Mouse (Mus musculus): ENCODE measurements at regions not wholly inside any gene's neighbourhood (a gene's known extent, or its start where the extent isn't known, plus 50 kb on each side); places are given as distances from the start of the nearest gene placed in this dataset.

DNA sequence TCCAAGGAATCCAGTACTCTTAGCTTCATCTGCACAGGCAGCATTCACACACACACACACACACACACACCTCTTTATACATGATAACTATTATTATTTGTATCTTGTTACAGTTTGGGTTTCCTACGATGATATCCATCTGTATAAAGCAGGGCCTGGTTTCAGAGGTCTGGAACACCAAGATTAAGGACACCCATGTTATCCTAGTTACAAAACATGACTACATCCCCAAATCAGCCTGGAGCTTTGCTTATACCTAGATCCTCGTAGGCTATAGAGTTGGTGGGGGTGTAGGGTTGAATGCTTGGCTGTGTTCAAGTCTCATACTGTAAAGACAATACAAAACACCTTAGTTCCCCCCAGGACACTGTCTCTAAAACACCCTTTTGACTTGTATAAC, 56.0 kb upstream of the Tpm1 start:
- TF ChIP-seq MYOG (IDR thresholded peaks at IDR 0.05; ENCODE audit: control insufficient read depth in 1 of 3, insufficient read depth in 1 of 3, insufficient read length in 2 of 3, low read depth in 2 of 3) (no peak), USF1 (IDR thresholded peaks at IDR 0.05; ENCODE audit: low read depth) (no peak)
- Histone ChIP-seq H3K27me3 (ENCODE audit: control insufficient read depth, insufficient read depth, insufficient read length) (no peaks in the 10 kb centered on the region), H3K4me2 (ENCODE audit: low read depth) (peak overlapping the region; percentile 70), H3ac (ENCODE audit: control insufficient read depth, insufficient read length) (no peak overlapping the region), H3K4me3 (no peak overlapping the region), H3K36me3 (ENCODE audit: control insufficient read depth, insufficient read depth) (no peaks in the 10 kb centered on the region), H3K79me2 (ENCODE audit: control insufficient read depth, insufficient read depth) (no peaks in the 10 kb centered on the region)

- no peak overlapping the region for H3K4me3 ChIP-seq
- no peak overlapping the region for H3ac ChIP-seq (ENCODE audit: control insufficient read depth, insufficient read length)
- no peaks in the 10 kb centered on the region for H3K36me3 ChIP-seq (ENCODE audit: control insufficient read depth, insufficient read depth)
- TF ChIP-seq CEBPB (IDR thresholded peaks at IDR 0.05; ENCODE audit: insufficient read depth, poor library complexity, severe bottlenecking) (no peak), TCF12 (IDR thresholded peaks at IDR 0.05; ENCODE audit: insufficient read depth, poor library complexity, severe bottlenecking) (no peak), TCF3 (IDR thresholded peaks at IDR 0.05; ENCODE audit: insufficient read length, low read depth) (no peak), POLR2AphosphoS2 (IDR thresholded peaks at IDR 0.05; ENCODE audit: insufficient read length, low read depth) (no peak), POLR2A (IDR thresholded peaks at IDR 0.05; ENCODE audit: insufficient read length, low read depth) (no peak), E2F4 (IDR thresholded peaks at IDR 0.05; ENCODE audit: insufficient read depth) (no peak), SRF (IDR thresholded peaks at IDR 0.05; ENCODE audit: control insufficient read depth, insufficient read length, low read depth) (no peak), MAX (IDR thresholded peaks at IDR 0.05; ENCODE audit: low read depth) (no peak), MYOG (IDR thresholded peaks at IDR 0.05; ENCODE audit: control insufficient read depth in 1 of 3, insufficient read depth in 1 of 3, insufficient read length in 2 of 3, low read depth in 2 of 3) (no peak), USF1 (IDR thresholded peaks at IDR 0.05; ENCODE audit: low read depth) (no peak), REST (IDR thresholded peaks at IDR 0.05; ENCODE audit: insufficient read depth, insufficient read length) (no peak), MYOD1 (IDR thresholded peaks at IDR 0.05; ENCODE audit: control insufficient read depth in 1 of 3, insufficient read length in 2 of 3, low read depth in 2 of 3) (no peak)
- peak overlapping the region; percentile 70 for H3K4me2 ChIP-seq (ENCODE audit: low read depth)
- no peaks in the 10 kb centered on the region for H3K27me3 ChIP-seq (ENCODE audit: control insufficient read depth, insufficient read depth, insufficient read length)
- no peaks in the 10 kb centered on the region for H3K79me2 ChIP-seq (ENCODE audit: control insufficient read depth, insufficient read depth)
Measured at GRCm38 (mm10) chr9:67104616-67105015, 55.4 kb upstream of the Tpm1 start.

DNA sequence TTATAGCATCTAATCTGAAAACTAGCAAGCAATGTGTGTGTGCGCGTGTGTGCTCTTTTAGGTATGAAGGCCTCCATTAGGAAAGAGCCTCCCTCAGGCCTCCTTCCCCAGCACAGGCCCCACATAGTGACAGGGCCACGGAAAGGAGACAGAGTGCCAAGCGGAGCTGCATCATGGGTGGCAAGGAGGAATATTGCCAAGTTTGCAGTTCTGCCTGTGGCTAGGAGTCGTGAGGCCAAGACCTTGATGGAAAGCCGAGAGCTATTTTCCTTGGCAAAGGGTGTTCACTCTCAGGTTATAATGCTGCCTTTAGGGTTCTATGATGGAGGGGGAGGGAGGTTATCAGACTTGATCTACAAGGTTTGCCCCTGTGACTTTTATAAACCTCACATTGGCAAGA, 53.4 kb upstream of the Tpm1 start:
- Histone ChIP-seq H3K36me3 (ENCODE audit: control insufficient read depth, insufficient read depth) (no peaks in the 10 kb centered on the region), H3K27me3 (ENCODE audit: control insufficient read depth, insufficient read depth, insufficient read length) (no peaks in the 10 kb centered on the region), H3K79me2 (ENCODE audit: control insufficient read depth, insufficient read depth) (no peaks in the 10 kb centered on the region), H3K4me3 (no peak overlapping the region), H3ac (ENCODE audit: control insufficient read depth, insufficient read length) (no peak overlapping the region), H3K4me2 (ENCODE audit: low read depth) (no peak overlapping the region)
- TF ChIP-seq MYOD1 (IDR thresholded peaks at IDR 0.05; ENCODE audit: control insufficient read depth in 1 of 3, insufficient read length in 2 of 3, low read depth in 2 of 3) (no peak), USF1 (IDR thresholded peaks at IDR 0.05; ENCODE audit: low read depth) (no peak), MAX (IDR thresholded peaks at IDR 0.05; ENCODE audit: low read depth) (no peak), TCF12 (IDR thresholded peaks at IDR 0.05; ENCODE audit: insufficient read depth, poor library complexity, severe bottlenecking) (no peak), POLR2A (IDR thresholded peaks at IDR 0.05; ENCODE audit: insufficient read length, low read depth) (no peak), SRF (IDR thresholded peaks at IDR 0.05; ENCODE audit: control insufficient read depth, insufficient read length, low read depth) (no peak), CEBPB (IDR thresholded peaks at IDR 0.05; ENCODE audit: insufficient read depth, poor library complexity, severe bottlenecking) (no peak), TCF3 (IDR thresholded peaks at IDR 0.05; ENCODE audit: insufficient read length, low read depth) (no peak), REST (IDR thresholded peaks at IDR 0.05; ENCODE audit: insufficient read depth, insufficient read length) (no peak), E2F4 (IDR thresholded peaks at IDR 0.05; ENCODE audit: insufficient read depth) (no peak), MYOG (IDR thresholded peaks at IDR 0.05; ENCODE audit: control insufficient read depth in 1 of 3, insufficient read depth in 1 of 3, insufficient read length in 2 of 3, low read depth in 2 of 3) (no peak), POLR2AphosphoS2 (IDR thresholded peaks at IDR 0.05; ENCODE audit: insufficient read length, low read depth) (no peak)

- H3K4me3 ChIP-seq = no peak overlapping the region
- TF ChIP-seq POLR2AphosphoS2 (IDR thresholded peaks at IDR 0.05; ENCODE audit: insufficient read length, low read depth) = no peak
- TF ChIP-seq E2F4 (IDR thresholded peaks at IDR 0.05; ENCODE audit: insufficient read depth) = no peak
- no peak for TF ChIP-seq MYOG (IDR thresholded peaks at IDR 0.05; ENCODE audit: control insufficient read depth in 1 of 3, insufficient read depth in 1 of 3, insufficient read length in 2 of 3, low read depth in 2 of 3)
- TF ChIP-seq REST (IDR thresholded peaks at IDR 0.05; ENCODE audit: insufficient read depth, insufficient read length) = no peak
- TF ChIP-seq MYOD1 (IDR thresholded peaks at IDR 0.05; ENCODE audit: control insufficient read depth in 1 of 3, insufficient read length in 2 of 3, low read depth in 2 of 3) = no peak
- TF ChIP-seq MAX (IDR thresholded peaks at IDR 0.05; ENCODE audit: low read depth) = no peak
- TF ChIP-seq TCF3 (IDR thresholded peaks at IDR 0.05; ENCODE audit: insufficient read length, low read depth) = no peak
- TF ChIP-seq POLR2A (IDR thresholded peaks at IDR 0.05; ENCODE audit: insufficient read length, low read depth) = no peak
- TF ChIP-seq USF1 (IDR thresholded peaks at IDR 0.05; ENCODE audit: low read depth) = no peak
- no peak for TF ChIP-seq SRF (IDR thresholded peaks at IDR 0.05; ENCODE audit: control insufficient read depth, insufficient read length, low read depth)
- H3ac ChIP-seq (ENCODE audit: control insufficient read depth, insufficient read length) = no peak overlapping the region
- no peaks in the 10 kb centered on the region for H3K27me3 ChIP-seq (ENCODE audit: control insufficient read depth, insufficient read depth, insufficient read length)
- H3K36me3 ChIP-seq (ENCODE audit: control insufficient read depth, insufficient read depth) = no peaks in the 10 kb centered on the region
- no peaks in the 10 kb centered on the region for H3K79me2 ChIP-seq (ENCODE audit: control insufficient read depth, insufficient read depth)
- H3K4me2 ChIP-seq (ENCODE audit: low read depth) = no peak overlapping the region
Measured at GRCm38 (mm10) chr9:67099471-67099870, 50.3 kb upstream of the Tpm1 start.
